Mouse (Mus musculus) liver, postnatal 0 days (tissue): Measurements from ENCODE around the gene Tnk2. TPM values are rescaled to one million over a fixed set of nuclear protein-coding genes. Genes with fewer than 3 reads are reported as not detected.

Experiments
- ATAC-seq: fragments of 200-750 bp; cut with Nextera tagmentation; 2 replicates; pipeline ENCODE4 v1.8.0; 2017; ENCODE audit warnings: mild to moderate bottlenecking, moderate library complexity
- DNase-seq: peaks from one replicate; pipeline ENCODE4 v3.0.0-alpha.2; 2016
- H3K27ac ChIP-seq: fragments of 300-500 bp; sonication (generic); 2 replicates; pipeline ENCODE4 v1.5.1; 2014; ENCODE audit warnings: antibody characterized with exemption, moderate library complexity, mild to moderate bottlenecking, low read depth
- H3K27me3 ChIP-seq: fragments of 300-500 bp; sonication (generic); 2 replicates; pipeline ENCODE4 v1.6.1; 2014; ENCODE audit warnings: low read length, control low read depth, mixed read lengths; ENCODE audit not compliant: insufficient read depth
- H3K36me3 ChIP-seq: fragments of 300-500 bp; sonication (generic); replicated peaks from 2 replicates; pipeline ENCODE4 v1.6.1; 2014; ENCODE audit warnings: mild to moderate bottlenecking, control low read depth, low read length, moderate library complexity, mixed read lengths; ENCODE audit not compliant: insufficient read depth
- H3K4me1 ChIP-seq: fragments of 300-500 bp; sonication (generic); 2 replicates; pipeline ENCODE4 v1.6.1; 2014; ENCODE audit warnings: antibody characterized with exemption, mild to moderate bottlenecking, control low read depth; ENCODE audit not compliant: insufficient read depth
- H3K4me2 ChIP-seq: fragments of 300-500 bp; sonication (generic); 2 replicates; pipeline ENCODE4 v1.6.1; 2014; ENCODE audit warnings: low read depth, mild to moderate bottlenecking, low read length, moderate library complexity, mixed read lengths
- H3K4me3 ChIP-seq: fragments of 300-500 bp; sonication (generic); 2 replicates; pipeline ENCODE4 v1.5.1; 2014; ENCODE audit warnings: low read depth, low read length
- H3K9ac ChIP-seq: fragments of 300-500 bp; sonication (generic); replicated peaks from 2 replicates; pipeline ENCODE4 v1.6.1; 2014; ENCODE audit warnings: mild to moderate bottlenecking, moderate library complexity
- H3K9me3 ChIP-seq: fragments of 300-500 bp; sonication (generic); 2 replicates; pipeline ENCODE4 v1.6.1; 2016; ENCODE audit warnings: mild to moderate bottlenecking, control low read depth, low read length, mixed read lengths
- CTCF ChIP-seq: sonication (generic); IDR thresholded peaks from 2 replicates; pipeline ENCODE4 v1.5.1; 2016; ENCODE audit warnings: antibody characterized with exemption, low read depth
- EP300 ChIP-seq: IDR thresholded peaks from 2 replicates; pipeline ENCODE4 v1.6.1; 2016; ENCODE audit warnings: antibody characterized with exemption, low read depth, mild to moderate bottlenecking
- WGBS: fragments of 180-500 bp; shearing (Covaris S2); extraction: QIAGEN DNeasy Blood & Tissue Kit; methylation state at CpG from one replicate; pipeline ENCODE4 v1.1.7; 2014; ENCODE audit not compliant: insufficient replicate concordance; 5-methylcytosine and 5-hydroxymethylcytosine counted together
- polyA plus RNA-seq: library from polyadenylated mRNA; unstranded; fragments of >200 nt; fragmentation: Nextera tagmentation; extraction: Ambion mirVana; gene quantifications from 2 replicates; pipeline ENCODE4 v1.2.1, GENCODE M21; 2015

Gene Tnk2
- 2.9 and 3.5 TPM in 2 replicates for polyA plus RNA-seq

- ATAC-seq = peak; percentile 76
- TF ChIP-seq EP300 (no peak), CTCF (no peak)
Measured at GRCm38 (mm10) chr16:32643661-32644061, at the start of gene Tnk2. Gene Tnk2, plus strand, starts transcription at chr16:32643874.

GRCm38 (mm10) chr16:32593916-32594315 lies 49.8 kb upstream of the Tnk2 start:
- Histone ChIP-seq H3K36me3 (no peaks in the 10 kb centered on the region), H3K4me2 (no peak overlapping the region), H3K4me1 (peaks cover 18% of the 10 kb centered on the region), H3K9me3 (no peaks in the 10 kb centered on the region), H3K27me3 (no peaks in the 10 kb centered on the region), H3K4me3 (no peak overlapping the region), H3K9ac (no peak overlapping the region), H3K27ac (no peak overlapping the region)
- DNase-seq = no peak
- ATAC-seq = no peak
- TF ChIP-seq CTCF (no peak), EP300 (no peak)
- WGBS = 54% methylated on average over 5 of the region's 5 CpGs

More at GRCm38 (mm10) chr16:32643661-32644061, at the start of gene Tnk2:
- H3K36me3 ChIP-seq = no peaks in the 10 kb centered on the region
- H3K9ac ChIP-seq = peak within 1 kb of the TSS; percentile 87
- H3K9me3 ChIP-seq = no peaks in the 10 kb centered on the region
- peak; percentile 92 for DNase-seq
- WGBS = under 1% methylated on average over 38 of the region's 40 CpGs
- peak within 1 kb of the TSS; percentile 66 for H3K27ac ChIP-seq
- peaks cover 20% of the 10 kb centered on the region for H3K4me1 ChIP-seq
- peaks cover 4% of the 10 kb centered on the region; the same call in 1 of the 2 replicates for H3K27me3 ChIP-seq
- H3K4me2 ChIP-seq = peak within 1 kb of the TSS; percentile 99
- peak within 1 kb of the TSS; percentile 71 for H3K4me3 ChIP-seq

DNA sequence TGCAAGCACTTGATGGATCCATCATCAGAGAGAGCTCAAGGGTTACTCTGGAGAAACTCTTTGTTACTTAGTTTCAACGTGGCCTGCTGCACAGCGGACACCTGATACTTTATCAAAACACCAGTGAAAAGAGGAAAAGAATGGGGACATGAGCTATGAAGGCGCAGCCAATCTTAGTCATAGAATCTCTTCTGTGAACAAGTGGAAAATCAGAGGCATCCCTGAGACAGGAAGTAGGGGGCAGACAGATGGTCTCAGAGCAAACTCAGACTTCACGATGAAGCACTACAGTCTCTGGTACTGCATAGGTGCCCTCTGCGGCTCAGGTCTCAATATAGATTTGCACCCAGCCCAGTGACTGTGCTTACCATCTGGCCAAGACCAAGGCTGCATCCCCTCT lies 49.0 kb upstream of the Tnk2 start:
- no peak for ATAC-seq

GRCm38 (mm10) chr16:32595142-32595855 lies 48.4 kb upstream of the Tnk2 start:
- Histone ChIP-seq H3K27ac (no peak overlapping the region), H3K4me1 (peaks cover 18% of the 10 kb centered on the region), H3K27me3 (no peaks in the 10 kb centered on the region), H3K4me3 (no peak overlapping the region), H3K36me3 (no peaks in the 10 kb centered on the region), H3K9ac (no peak overlapping the region), H3K9me3 (no peaks in the 10 kb centered on the region), H3K4me2 (0 out of 2 replicates have a peak overlapping the region, but pooled peaks have one; percentile 6)
- DNase-seq = peak; percentile 27
- TF ChIP-seq EP300 = no peak
- no peak for TF ChIP-seq CTCF
- ATAC-seq = no peak
- 53% methylated on average over 10 of the region's 10 CpGs for WGBS

More for the DNA sequence above, 49.0 kb upstream of the Tnk2 start:
- no peak for DNase-seq
- Histone ChIP-seq H3K27me3 (no peaks in the 10 kb centered on the region), H3K9ac (no peak overlapping the region), H3K36me3 (no peaks in the 10 kb centered on the region), H3K27ac (no peak overlapping the region), H3K4me2 (no peak overlapping the region), H3K9me3 (no peaks in the 10 kb centered on the region), H3K4me3 (no peak overlapping the region), H3K4me1 (peaks cover 18% of the 10 kb centered on the region)
- TF ChIP-seq EP300 (no peak), CTCF (no peak)
- WGBS = 69% methylated on average over 5 of the region's 5 CpGs

GRCm38 (mm10) chr16:32597909-32598381 lies 45.7 kb upstream of the Tnk2 start:
- peak overlapping the region; percentile 45 for H3K4me2 ChIP-seq
- peak; percentile 34 for DNase-seq
- H3K27me3 ChIP-seq = no peaks in the 10 kb centered on the region
- H3K9me3 ChIP-seq = no peaks in the 10 kb centered on the region
- no peak overlapping the region for H3K4me3 ChIP-seq
- TF ChIP-seq CTCF (no peak), EP300 (no peak)
- peak; percentile 76 for ATAC-seq
- no peaks in the 10 kb centered on the region for H3K36me3 ChIP-seq
- H3K4me1 ChIP-seq = peaks cover 18% of the 10 kb centered on the region
- H3K27ac ChIP-seq = peak overlapping the region; percentile 68
- no peak overlapping the region for H3K9ac ChIP-seq
- WGBS = 31% methylated on average over 4 of the region's 4 CpGs

- H3K9me3 ChIP-seq = no peaks in the 10 kb centered on the region
- no peak overlapping the region for H3K4me2 ChIP-seq
- no peak for TF ChIP-seq EP300
- no peak for TF ChIP-seq CTCF
- H3K9ac ChIP-seq = no peak overlapping the region
- ATAC-seq (no peak), DNase-seq (no peak)
- H3K27me3 ChIP-seq = no peaks in the 10 kb centered on the region
- 77% methylated on average over 1 of the region's 1 CpGs for WGBS
- no peak overlapping the region for H3K4me3 ChIP-seq
- no peaks in the 10 kb centered on the region for H3K36me3 ChIP-seq
- H3K4me1 ChIP-seq = peaks cover 15% of the 10 kb centered on the region
- H3K27ac ChIP-seq = no peak overlapping the region
Measured at GRCm38 (mm10) chr16:32599151-32599550, 44.5 kb upstream of the Tnk2 start.
